Mouse (Mus musculus): Measurements from ENCODE around the gene Dhps.
"Not testable (repeated sequence)": the region's sequence is repeated elsewhere in the genome, so short reads cannot be mapped to it uniquely, and the experiment has no call there.

Dhps gene

GRCm38 (mm10) chr8:85059879-85060616 lies 11.5 kb upstream of the Dhps start, which contains the start of gene Fbxw9:
Gene Fbxw9, plus strand, starts transcription at chr8:85060055.
- peak; percentile 90 to 91 for DNase-seq (ENCODE audit: low spot score in 2 of 2)

- DNase-seq (ENCODE audit: low spot score in 2 of 2), result no peak
Measured at GRCm38 (mm10) chr8:85062603-85063002, 9.0 kb upstream of the Dhps start.

GRCm38 (mm10) chr8:85065213-85065612 lies 6.3 kb upstream of the Dhps start:
- no peak for DNase-seq (ENCODE audit: low spot score in 2 of 2)

- no peak for DNase-seq (ENCODE audit: low spot score in 2 of 2)
Measured at GRCm38 (mm10) chr8:85067155-85067554, 4.4 kb upstream of the Dhps start.

- DNase-seq (ENCODE audit: low spot score in 2 of 2), result no peak
Measured at GRCm38 (mm10) chr8:85067982-85068381, 3.6 kb upstream of the Dhps start, which contains the start of gene Gm5741. Gene Gm5741, minus strand, starts transcription at chr8:85067982.

- DNase-seq (ENCODE audit: low spot score in 2 of 2), result no peak
Measured at GRCm38 (mm10) chr8:85071041-85071440, 516 bp upstream of the Dhps start.

GRCm38 (mm10) chr8:85072364-85072929 lies 890 bp downstream of the Dhps start:
- no peak for DNase-seq (ENCODE audit: low spot score in 2 of 2)

- no peak for DNase-seq (ENCODE audit: low spot score in 2 of 2)
Measured at GRCm38 (mm10) chr8:85073041-85073612, 1.6 kb downstream of the Dhps start.

GRCm38 (mm10) chr8:85074167-85074566 lies 2.6 kb downstream of the Dhps start:
- DNase-seq (ENCODE audit: low spot score in 2 of 2), result no peak

- DNase-seq (ENCODE audit: low spot score in 2 of 2), result no peak
Measured at GRCm38 (mm10) chr8:85074617-85075016, 3.1 kb downstream of the Dhps start.

- DNase-seq (ENCODE audit: low spot score in 2 of 2), result no peak
Measured at GRCm38 (mm10) chr8:85076001-85076400, 4.4 kb downstream of the Dhps start.

- DNase-seq (ENCODE audit: low spot score in 2 of 2), result peak; percentile 68 to 77
Measured at GRCm38 (mm10) chr8:85076993-85077392, 5.4 kb downstream of the Dhps start.

- DNase-seq (ENCODE audit: low spot score in 2 of 2), result no peak
Measured at GRCm38 (mm10) chr8:85080214-85080531, 8.6 kb downstream of the Dhps start.

- DNase-seq (ENCODE audit: low spot score in 2 of 2), result peak; percentile 63 to 73
Measured at GRCm38 (mm10) chr8:85080532-85081215, 9.1 kb downstream of the Dhps start, which contains the start of gene Wdr83os. Gene Wdr83os, plus strand, starts transcription at chr8:85080740.

- peak; percentile 40 to 70 for DNase-seq (ENCODE audit: low spot score in 2 of 2)
Measured at GRCm38 (mm10) chr8:85081216-85081555, 9.6 kb downstream of the Dhps start, which contains the start of gene Wdr83. Gene Wdr83, minus strand, starts transcription at chr8:85081306.

- not testable (repeated sequence) for DNase-seq (ENCODE audit: low spot score in 2 of 2)
Measured at GRCm38 (mm10) chr8:85082169-85082568, 10.6 kb downstream of the Dhps start.

GRCm38 (mm10) chr8:85083108-85083813 lies 11.7 kb downstream of the Dhps start, which contains the start of gene Man2b1:
Gene Man2b1, plus strand, starts transcription at chr8:85083270.
- peak; percentile 75 to 85 for DNase-seq (ENCODE audit: low spot score in 2 of 2)

- DNase-seq (ENCODE audit: low spot score in 2 of 2), result peak in 1 of 2 experiments; percentile 55
Measured at GRCm38 (mm10) chr8:85084633-85085032, 13.1 kb downstream of the Dhps start.

GRCm38 (mm10) chr8:85086238-85086637 lies 14.7 kb downstream of the Dhps start:
- DNase-seq (ENCODE audit: low spot score in 2 of 2), result no peak

GRCm38 (mm10) chr8:85088771-85089170 lies 17.2 kb downstream of the Dhps start:
- no peak for DNase-seq (ENCODE audit: low spot score in 2 of 2)

- DNase-seq (ENCODE audit: low spot score in 2 of 2), result no peak
Measured at GRCm38 (mm10) chr8:85090856-85091255, 19.3 kb downstream of the Dhps start.
